Mouse (Mus musculus) small intestine, adult 2 months (tissue): ENCODE measurements around the gene Tas2r143.

Source experiments
- CTCF ChIP-seq: fragments of 200-500 bp; IDR thresholded peaks from 2 replicates; pipeline ENCODE4 v1.5.1; 2012; ENCODE audit warnings: low read depth, mild to moderate bottlenecking, control low read depth, inconsistent platforms, low read length, moderate library complexity, mixed read lengths; ENCODE audit not compliant: insufficient replicate concordance, insufficient read length; ENCODE audit errors: extremely low read depth
- POLR2A ChIP-seq: fragments of 200-500 bp; IDR thresholded peaks from 2 replicates; pipeline ENCODE4 v1.6.1; 2012; ENCODE audit warnings: low read depth, mild to moderate bottlenecking, control low read depth, inconsistent platforms, low read length, moderate library complexity

GRCm38 (mm10) chr6:42362074-42362473 lies 38.0 kb upstream of the Tas2r143 start:
- no peak for TF ChIP-seq CTCF
- no peak for TF ChIP-seq POLR2A
